Mouse (Mus musculus) thymus, adult 2 months (tissue): ENCODE data around the gene Pou4f2.

Experiments used
- CTCF ChIP-seq: fragments of 200-500 bp; IDR thresholded peaks from 2 replicates; pipeline ENCODE4 v1.5.1; 2012; ENCODE audit warnings: mild to moderate bottlenecking, control low read depth, low read length, moderate library complexity, borderline replicate concordance; ENCODE audit not compliant: control insufficient read depth, poor library complexity, insufficient read depth; ENCODE audit errors: extremely low read depth
- POLR2A ChIP-seq: fragments of 200-500 bp; IDR thresholded peaks from 2 replicates; pipeline ENCODE4 v1.6.1; 2012; ENCODE audit warnings: mild to moderate bottlenecking, low read length, control low read depth, moderate library complexity; ENCODE audit not compliant: control insufficient read depth, poor library complexity, insufficient read depth; ENCODE audit errors: extremely low read depth

- TF ChIP-seq POLR2A = no peak
- TF ChIP-seq CTCF = no peak
These were observed 2.1 kb downstream of the Pou4f2 start for GRCm38 (mm10) chr8:78434340-78434739.
